Mouse (Mus musculus): ENCODE results near the gene Clcn2.

- TF ChIP-seq POLR2A (IDR thresholded peaks at IDR 0.05; ENCODE audit: extremely low read depth, insufficient read depth, low read length) (0 out of 2 replicates have a peak, but pooled peaks have one; percentile 14), CTCF (IDR thresholded peaks at IDR 0.05; ENCODE audit: extremely low read depth, insufficient read depth, low read length) (peak; percentile 33; the same call in 1 of the 2 replicates)
Observed at GRCm38 (mm10) chr16:20708939-20709734, 8.4 kb downstream of the Clcn2 start.

Data from cortical plate, adult 2 months (tissue).